In genomic region chr4:131415453-131415852, GRCm38 (mm10) we compare ENCODE assay signal across 29 mouse cellular contexts.
"Had no signal": no experiment of that assay in that cellular context is flagged by ENCODE, and none has a peak within 500 bp of the region (broad histone marks: within the 10 kb centered on the region; RNA-seq: fewer than 3 reads in every experiment).

No protein-coding gene starts in this region.

- H3K27ac ChIP-seq: limb, embryonic 10.5 days; limb, embryonic 12.5 days; limb, embryonic 13.5 days; limb, embryonic 15.5 days; liver, embryonic 12.5 days; liver, embryonic 13.5 days; liver, embryonic 14.5 days; liver, embryonic 15.5 days; lung, embryonic 15.5 days; macrophage; midbrain, embryonic 10.5 days; midbrain, embryonic 12.5 days; midbrain, embryonic 13.5 days; midbrain, embryonic 15.5 days had no signal

- H3K4me3 ChIP-seq: limb, embryonic 10.5 days; limb, embryonic 12.5 days; limb, embryonic 13.5 days; limb, embryonic 15.5 days; liver, embryonic 12.5 days; liver, embryonic 13.5 days; liver, embryonic 15.5 days; lung, embryonic 15.5 days; megakaryocyte, embryonic 14.5 days; midbrain, embryonic 10.5 days; midbrain, embryonic 12.5 days; midbrain, embryonic 13.5 days; midbrain, embryonic 15.5 days; myocyte had no signal

- DNase-seq: left cerebral cortex, postnatal 4 days; liver; liver, embryonic 13.5 days; liver, postnatal 0 days; lung, adult 18-20 months; lung, adult 2 months; lung, embryonic 14.5 days; lung, postnatal 10 days; lung, postnatal 14 days; lung, postnatal 36 days; lung, postnatal 4 days; midbrain, embryonic 14.5 days had no signal

- ATAC-seq: liver, embryonic 12.5 days; liver, postnatal 0 days; lung, postnatal 0 days; midbrain, embryonic 13.5 days; midbrain, embryonic 15.5 days; midbrain, embryonic 16.5 days had no signal
